Comparison of ENCODE assay signal across 17 mouse cellular contexts in the genomic region with DNA sequence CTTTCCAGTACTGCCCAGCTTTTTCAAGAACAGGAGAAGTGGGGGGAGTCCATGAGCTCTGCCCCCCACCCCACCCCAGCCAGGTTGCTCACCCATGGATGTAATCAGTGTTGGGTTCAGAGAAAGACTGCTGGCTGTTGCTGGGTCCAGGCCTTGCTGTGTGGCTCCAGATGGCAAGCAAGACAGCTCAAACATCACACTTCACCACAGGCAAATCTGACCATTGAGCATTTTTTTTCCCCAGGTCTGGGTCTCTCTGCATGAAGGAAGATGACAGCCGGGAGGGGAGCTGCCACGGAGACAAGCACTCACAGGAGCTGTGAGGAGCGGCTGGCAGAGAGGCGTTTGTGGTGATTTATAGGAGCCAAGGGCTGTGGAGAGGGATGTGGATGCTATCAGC. TPM values are rescaled to one million over a fixed set of nuclear protein-coding genes. Genes with fewer than 3 reads are reported as not detected.
DNase-seq lines count a peak whose midpoint lies in the region; ATAC-seq lines count a peak whose summit lies in the region.
"Had no signal": no experiment of that assay in that cellular context is flagged by ENCODE, and none has a peak within 500 bp of the region (broad histone marks: within the 10 kb centered on the region; RNA-seq: fewer than 3 reads in every experiment).

No protein-coding gene starts in this region.

- H3K36me3 ChIP-seq in heart, embryonic 11.5 days (ENCODE audit: control insufficient read depth, insufficient read depth, low read length), result no peaks in the 10 kb centered on the region
- H3K36me3 ChIP-seq in hindbrain, embryonic 13.5 days, result no peaks in the 10 kb centered on the region
- H3K36me3 ChIP-seq in midbrain, embryonic 11.5 days (ENCODE audit: control insufficient read depth, insufficient read depth, low read length), result no peaks in the 10 kb centered on the region; the same call in 1 of the 2 replicates
- H3K36me3 ChIP-seq in neural tube, embryonic 13.5 days, result no peaks in the 10 kb centered on the region
- H3K36me3 ChIP-seq: embryonic facial prominence, embryonic 13.5 days; heart, embryonic 13.5 days; limb, embryonic 12.5 days; liver, embryonic 13.5 days had no signal

- ATAC-seq in heart, embryonic 11.5 days (replicated peaks; ENCODE audit: insufficient number of reproducible peaks, low FRiP score, low TSS enrichment), result no peak
- ATAC-seq in hindbrain, embryonic 13.5 days (ENCODE audit: low FRiP score), result no peak
- no peak for ATAC-seq in midbrain, embryonic 11.5 days (ENCODE audit: low FRiP score)
- no peak for ATAC-seq in neural tube, embryonic 13.5 days (ENCODE audit: low read depth)
- ATAC-seq: intestine, postnatal 0 days had no signal

- H3K4me3 ChIP-seq in heart, embryonic 11.5 days (ENCODE audit: low read depth, low read length), result no peak overlapping the region
- peak overlapping the region; percentile 19; the same call in 1 of the 2 replicates for H3K4me3 ChIP-seq in hindbrain, embryonic 13.5 days
- H3K4me3 ChIP-seq in midbrain, embryonic 11.5 days (ENCODE audit: low read depth, low read length), result no peak overlapping the region
- peak overlapping the region; percentile 16 for H3K4me3 ChIP-seq in neural tube, embryonic 13.5 days
- H3K4me3 ChIP-seq: embryonic facial prominence, embryonic 13.5 days; heart, embryonic 13.5 days; layer of hippocampus, adult 2 months; left cerebral cortex, adult 2 months; limb, embryonic 12.5 days; liver, embryonic 13.5 days had no signal

- peak overlapping the region; percentile 9; the same call in 1 of the 2 replicates for H3K4me2 ChIP-seq in heart, embryonic 11.5 days
- peak overlapping the region; percentile 84 for H3K4me2 ChIP-seq in hindbrain, embryonic 13.5 days
- peak overlapping the region; percentile 81 for H3K4me2 ChIP-seq in midbrain, embryonic 11.5 days
- H3K4me2 ChIP-seq in neural tube, embryonic 13.5 days, result peak overlapping the region; percentile 68
- H3K4me2 ChIP-seq: embryonic facial prominence, embryonic 13.5 days; heart, embryonic 13.5 days; limb, embryonic 12.5 days; liver, embryonic 13.5 days had no signal

- no peak overlapping the region for H3K27ac ChIP-seq in heart, embryonic 11.5 days (ENCODE audit: low read depth, low read length)
- peak overlapping the region; percentile 78 for H3K27ac ChIP-seq in hindbrain, embryonic 13.5 days
- H3K27ac ChIP-seq in midbrain, embryonic 11.5 days (ENCODE audit: low read depth, low read length), result no peak overlapping the region
- H3K27ac ChIP-seq in neural tube, embryonic 13.5 days (replicated peaks), result peak overlapping the region; percentile 76
- H3K27ac ChIP-seq: embryonic facial prominence, embryonic 13.5 days; heart, embryonic 13.5 days; layer of hippocampus, adult 2 months; left cerebral cortex, adult 2 months; limb, embryonic 12.5 days; liver, embryonic 13.5 days had no signal

- intact Hi-C loops in heart, postnatal 10 days (cut with DNase I), result no loop called here

- 52% methylated on average over 4 of the region's 4 CpGs for WGBS in heart, embryonic 11.5 days (ENCODE audit: insufficient replicate concordance)
- WGBS in hindbrain, embryonic 13.5 days, result 14% methylated on average over 4 of the region's 4 CpGs
- WGBS in midbrain, embryonic 11.5 days, result 74% methylated on average over 4 of the region's 4 CpGs
- 8% methylated on average over 4 of the region's 4 CpGs for WGBS in neural tube, embryonic 13.5 days

- DNase-seq in heart, postnatal 10 days, result no peak
- no peak for DNase-seq in midbrain, embryonic 11.5 days (ENCODE audit: low spot score, missing footprints)
- no peak for DNase-seq in adrenal gland, adult 18-20 months (ENCODE audit: low spot score in 2 of 2)
- DNase-seq in spleen, adult 12 weeks (ENCODE audit: low spot score), result no peak
- DNase-seq: heart, postnatal 4 days; liver, embryonic 13.5 days; right cerebral cortex, postnatal 25 days; thymus, postnatal 14 days had no signal

- H3K9me3 ChIP-seq in heart, embryonic 11.5 days (replicated peaks; ENCODE audit: control insufficient read depth, low read length), result no peaks in the 10 kb centered on the region
- no peaks in the 10 kb centered on the region for H3K9me3 ChIP-seq in hindbrain, embryonic 13.5 days
- no peaks in the 10 kb centered on the region for H3K9me3 ChIP-seq in midbrain, embryonic 11.5 days (ENCODE audit: control insufficient read depth, low read length)
- H3K9me3 ChIP-seq in neural tube, embryonic 13.5 days, result no peaks in the 10 kb centered on the region
- H3K9me3 ChIP-seq: embryonic facial prominence, embryonic 13.5 days; heart, embryonic 13.5 days; limb, embryonic 12.5 days; liver, embryonic 13.5 days had no signal

- H3K27me3 ChIP-seq in heart, embryonic 11.5 days (ENCODE audit: control insufficient read depth, insufficient read depth, low read length), result peaks cover 32% of the 10 kb centered on the region
- no peaks in the 10 kb centered on the region for H3K27me3 ChIP-seq in hindbrain, embryonic 13.5 days
- peaks cover 5% of the 10 kb centered on the region; the same call in 1 of the 2 replicates for H3K27me3 ChIP-seq in midbrain, embryonic 11.5 days (ENCODE audit: control insufficient read depth, insufficient read depth, low read length)
- H3K27me3 ChIP-seq in neural tube, embryonic 13.5 days, result no peaks in the 10 kb centered on the region

- H3K9ac ChIP-seq in heart, embryonic 11.5 days (ENCODE audit: low read depth, low read length), result no peak overlapping the region
- peak overlapping the region; percentile 85 for H3K9ac ChIP-seq in hindbrain, embryonic 13.5 days
- no peak overlapping the region for H3K9ac ChIP-seq in midbrain, embryonic 11.5 days (ENCODE audit: low read length)
- H3K9ac ChIP-seq in neural tube, embryonic 13.5 days, result peak overlapping the region; percentile 58
- H3K9ac ChIP-seq: embryonic facial prominence, embryonic 13.5 days; heart, embryonic 13.5 days; limb, embryonic 12.5 days; liver, embryonic 13.5 days had no signal

- peaks cover 6% of the 10 kb centered on the region for H3K4me1 ChIP-seq in heart, embryonic 11.5 days (ENCODE audit: control insufficient read depth, insufficient read depth, low read length)
- H3K4me1 ChIP-seq in hindbrain, embryonic 13.5 days (replicated peaks), result peaks cover 92% of the 10 kb centered on the region
- peaks cover 64% of the 10 kb centered on the region for H3K4me1 ChIP-seq in midbrain, embryonic 11.5 days (ENCODE audit: control insufficient read depth, insufficient read depth, low read length)
- H3K4me1 ChIP-seq in neural tube, embryonic 13.5 days (replicated peaks), result peaks cover 91% of the 10 kb centered on the region

RNA-seq across cellular contexts. Expression of a gene that starts 55.0 kb away (rescaled TPM):
- polyA plus RNA-seq in heart, embryonic 11.5 days (2014; fragmentation: Nextera tagmentation; extraction: Ambion mirVana), result 22.4 and 32.2 TPM in 2 replicates
- total RNA-seq in heart, postnatal 10 days (2021), result 10 to 100 TPM; 79.7 to 82.1 TPM
- 22.4 and 24.2 TPM in 2 replicates for polyA plus RNA-seq in hindbrain, embryonic 13.5 days (2015; fragmentation: Nextera tagmentation; extraction: Ambion mirVana)
- 15.9 and 17.4 TPM in 2 replicates for polyA plus RNA-seq in midbrain, embryonic 11.5 days (2014; fragmentation: Nextera tagmentation; extraction: Ambion mirVana)
- 19.6 and 19.9 TPM in 2 replicates for polyA plus RNA-seq in neural tube, embryonic 13.5 days (2015; fragmentation: Nextera tagmentation; extraction: Ambion mirVana)
- 1 to 10 TPM; 6.1 to 7.5 TPM for total RNA-seq in adrenal gland, adult 18-20 months (2021)

Comparison
In these comparisons a context has a peak if more than half of its experiments do, and no peak if none do; other contexts are left out.
1. H3K27ac ChIP-seq: peak in hindbrain, embryonic 13.5 days (single experiment) and neural tube, embryonic 13.5 days (single experiment); none in heart, embryonic 11.5 days (single experiment) and midbrain, embryonic 11.5 days (single experiment).
2. H3K4me2 ChIP-seq: peak in every context shown above with its lines; median percentile 84 in hindbrain, embryonic 13.5 days; 81 in midbrain, embryonic 11.5 days; 68 in neural tube, embryonic 13.5 days; 9 in heart, embryonic 11.5 days.
3. H3K4me3 ChIP-seq: peak in hindbrain, embryonic 13.5 days (single experiment) and neural tube, embryonic 13.5 days (single experiment); none in heart, embryonic 11.5 days (single experiment) and midbrain, embryonic 11.5 days (single experiment).
4. H3K9ac ChIP-seq: peak in hindbrain, embryonic 13.5 days (single experiment) and neural tube, embryonic 13.5 days (single experiment); none in heart, embryonic 11.5 days (single experiment) and midbrain, embryonic 11.5 days (single experiment).